Mouse (Mus musculus) liver, embryonic 13.5 days (tissue): ENCODE measurements around the gene Olfr455. TPM values are rescaled to one million over a fixed set of nuclear protein-coding genes. Genes with fewer than 3 reads are reported as not detected.

ENCODE experiments used
- ATAC-seq: fragments of 200-750 bp; cut with Nextera tagmentation; 2 replicates; pipeline ENCODE4 v1.8.0; 2017; ENCODE audit warnings: low read depth, mild to moderate bottlenecking, moderate number of reproducible peaks, moderate library complexity
- DNase-seq: peaks from one replicate; pipeline ENCODE4 v3.0.0; 2022
- H3K27ac ChIP-seq: fragments of 300-500 bp; sonication (generic); 2 replicates; pipeline ENCODE4 v1.5.1; 2015; ENCODE audit warnings: moderate library complexity, mild to moderate bottlenecking, inconsistent platforms
- H3K27me3 ChIP-seq: fragments of 300-500 bp; sonication (generic); 2 replicates; pipeline ENCODE4 v1.6.1; 2015; ENCODE audit warnings: mild to moderate bottlenecking, inconsistent platforms
- H3K36me3 ChIP-seq: fragments of 300-500 bp; sonication (generic); 2 replicates; pipeline ENCODE4 v1.6.1; 2015; ENCODE audit warnings: mild to moderate bottlenecking, inconsistent platforms
- H3K4me1 ChIP-seq: fragments of 300-500 bp; sonication (generic); replicated peaks from 2 replicates; pipeline ENCODE4 v1.6.1; 2015; ENCODE audit warnings: inconsistent platforms
- H3K4me2 ChIP-seq: fragments of 300-500 bp; sonication (generic); 2 replicates; pipeline ENCODE4 v1.6.1; 2015; ENCODE audit warnings: inconsistent platforms, mild to moderate bottlenecking, moderate library complexity
- H3K4me3 ChIP-seq: fragments of 300-500 bp; sonication (generic); replicated peaks from 2 replicates; pipeline ENCODE4 v1.5.1; 2015; ENCODE audit warnings: mild to moderate bottlenecking, inconsistent platforms
- H3K9ac ChIP-seq: fragments of 300-500 bp; sonication (generic); 2 replicates; pipeline ENCODE4 v1.6.1; 2015; ENCODE audit warnings: mild to moderate bottlenecking, inconsistent platforms
- H3K9me3 ChIP-seq: fragments of 300-500 bp; sonication (generic); replicated peaks from 2 replicates; pipeline ENCODE4 v1.6.1; 2016; ENCODE audit warnings: inconsistent platforms
- WGBS: fragments of 180-500 bp; shearing (Covaris S2); methylation state at CpG from one replicate; pipeline ENCODE4 v1.1.7; 2015; ENCODE audit not compliant: insufficient replicate concordance; 5-methylcytosine and 5-hydroxymethylcytosine counted together
- polyA plus RNA-seq: library from polyadenylated mRNA; unstranded; fragments of >200 nt; fragmentation: Nextera tagmentation; extraction: Ambion mirVana; gene quantifications from 2 replicates; pipeline ENCODE4 v1.2.1, GENCODE M21; 2015

Olfr455 gene
- not detected in 2 replicates for polyA plus RNA-seq

DNA sequence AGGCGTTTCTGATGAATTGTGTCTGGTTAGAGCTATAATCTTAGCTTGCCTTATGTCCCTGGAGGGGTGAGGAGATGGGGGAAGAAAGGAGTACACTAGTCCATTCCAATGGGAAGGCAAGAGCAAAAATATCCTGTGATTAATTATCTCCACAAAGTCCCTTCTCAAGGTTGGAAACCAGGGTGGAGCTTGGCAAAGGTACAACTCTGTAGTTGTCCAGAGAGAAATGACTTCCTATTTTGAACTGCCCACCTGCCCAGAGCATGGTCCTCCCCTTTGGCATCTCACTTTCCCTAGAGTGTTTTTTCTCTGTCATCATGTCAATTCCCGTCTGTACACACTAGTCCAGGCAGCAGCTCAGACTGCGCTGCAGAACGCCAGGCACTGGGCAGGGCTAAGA lies at the start of gene Olfr455:
Gene Olfr455, minus strand, starts transcription at position 127 of the 400 bp plus-strand sequence.
- Histone ChIP-seq H3K4me1 (no peaks in the 10 kb centered on the region), H3K9me3 (no peaks in the 10 kb centered on the region), H3K27ac (no peak within 1 kb of the TSS), H3K36me3 (no peaks in the 10 kb centered on the region), H3K9ac (no peak within 1 kb of the TSS), H3K4me3 (no peak within 1 kb of the TSS), H3K4me2 (no peak within 1 kb of the TSS), H3K27me3 (no peaks in the 10 kb centered on the region)
- DNase-seq (no peak), ATAC-seq (no peak)
- 73% methylated on average over 4 of the region's 4 CpGs for WGBS

- Histone ChIP-seq H3K27me3 (no peaks in the 10 kb centered on the region), H3K27ac (no peak overlapping the region), H3K9ac (no peak overlapping the region), H3K4me1 (no peaks in the 10 kb centered on the region), H3K36me3 (no peaks in the 10 kb centered on the region), H3K4me2 (no peak overlapping the region), H3K9me3 (no peaks in the 10 kb centered on the region), H3K4me3 (no peak overlapping the region)
- ATAC-seq (no peak), DNase-seq (no peak)
- WGBS, result 64% methylated on average over 17 of the region's 17 CpGs
Observed at GRCm38 (mm10) chr6:42593138-42593882, 45.9 kb upstream of the Olfr455 start.

- ATAC-seq, result no peak
- Histone ChIP-seq H3K4me1 (no peaks in the 10 kb centered on the region), H3K27me3 (no peaks in the 10 kb centered on the region), H3K9me3 (no peaks in the 10 kb centered on the region), H3K4me3 (no peak overlapping the region), H3K27ac (no peak overlapping the region), H3K4me2 (no peak overlapping the region), H3K36me3 (no peaks in the 10 kb centered on the region), H3K9ac (no peak overlapping the region)
- no peak for DNase-seq
- 60% methylated on average over 5 of the region's 5 CpGs for WGBS
Observed at GRCm38 (mm10) chr6:42586569-42586968, 39.2 kb upstream of the Olfr455 start.

DNA sequence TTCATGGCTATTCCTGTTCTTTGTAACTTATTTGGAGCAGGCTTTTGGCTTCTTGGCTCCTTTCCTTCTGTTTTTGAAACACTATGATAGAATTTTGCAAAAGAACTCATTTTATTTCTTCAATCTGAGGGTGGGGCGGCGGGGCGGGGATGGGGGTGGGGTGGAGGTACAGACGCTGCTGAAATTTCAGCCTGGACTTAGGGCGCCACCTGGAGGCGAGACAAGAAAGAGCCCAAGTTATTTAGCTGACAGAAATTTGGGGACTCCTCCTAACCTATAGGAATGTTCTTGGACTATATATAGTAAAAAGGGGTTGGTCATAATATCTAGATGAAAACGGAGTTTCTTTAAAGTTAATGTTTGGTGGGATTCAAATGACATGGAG lies 36.1 kb upstream of the Olfr455 start:
- no peaks in the 10 kb centered on the region for H3K4me1 ChIP-seq
- no peak overlapping the region for H3K27ac ChIP-seq
- H3K9ac ChIP-seq, result no peak overlapping the region
- no peaks in the 10 kb centered on the region for H3K9me3 ChIP-seq
- H3K4me2 ChIP-seq, result no peak overlapping the region
- DNase-seq (peak; percentile 13), ATAC-seq (no peak)
- 1% methylated on average over 7 of the region's 7 CpGs for WGBS
- H3K36me3 ChIP-seq, result no peaks in the 10 kb centered on the region
- H3K27me3 ChIP-seq, result no peaks in the 10 kb centered on the region
- no peak overlapping the region for H3K4me3 ChIP-seq

DNA sequence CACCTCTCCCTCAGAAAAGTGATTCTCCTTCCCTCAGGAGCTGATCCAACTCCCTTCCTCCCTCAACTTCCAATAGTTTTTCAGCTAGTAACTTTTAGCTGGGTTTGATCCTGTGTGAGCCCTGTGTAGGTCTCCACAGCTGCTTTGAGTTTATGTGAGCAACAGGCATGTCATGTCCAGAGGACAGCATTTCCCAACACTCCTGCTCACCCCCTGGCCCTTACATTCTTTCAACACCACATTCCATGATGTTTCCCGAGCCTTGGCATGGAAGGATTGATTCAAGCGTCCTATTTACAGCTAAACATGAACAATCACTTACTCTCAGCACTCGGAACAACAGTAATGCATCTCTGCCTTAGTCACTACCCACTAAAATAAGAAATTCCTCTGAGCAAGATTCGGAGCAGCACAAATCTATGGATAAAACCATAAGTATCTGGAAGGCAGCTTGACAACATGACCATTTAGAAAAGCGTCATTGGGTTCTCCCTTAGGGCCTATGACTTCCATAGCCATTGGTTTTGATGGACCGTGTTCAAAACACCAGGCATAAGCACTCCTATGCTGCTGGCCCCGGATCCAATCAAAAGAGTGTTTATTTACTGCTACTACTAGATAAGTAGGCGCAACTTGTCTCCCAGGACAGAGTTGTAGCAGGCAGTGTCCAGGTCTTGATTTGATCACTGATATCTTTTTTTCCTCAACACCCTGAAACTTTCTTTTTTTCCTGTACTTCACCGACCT lies 35.5 kb upstream of the Olfr455 start:
- no peaks in the 10 kb centered on the region for H3K9me3 ChIP-seq
- ATAC-seq, result no peak
- DNase-seq, result no peak
- no peak overlapping the region for H3K27ac ChIP-seq
- H3K4me2 ChIP-seq, result no peak overlapping the region
- H3K4me1 ChIP-seq, result no peaks in the 10 kb centered on the region
- WGBS, result 43% methylated on average over 9 of the region's 9 CpGs
- H3K36me3 ChIP-seq, result no peaks in the 10 kb centered on the region
- H3K4me3 ChIP-seq, result no peak overlapping the region
- H3K9ac ChIP-seq, result no peak overlapping the region
- H3K27me3 ChIP-seq, result no peaks in the 10 kb centered on the region

- Histone ChIP-seq H3K9ac (no peak overlapping the region), H3K4me2 (no peak overlapping the region), H3K4me3 (no peak overlapping the region), H3K4me1 (peaks cover 4% of the 10 kb centered on the region; the same call in 1 of the 2 replicates), H3K27ac (no peak overlapping the region), H3K9me3 (no peaks in the 10 kb centered on the region), H3K36me3 (no peaks in the 10 kb centered on the region), H3K27me3 (no peaks in the 10 kb centered on the region)
- WGBS, result 50% methylated on average over 4 of the region's 4 CpGs
- DNase-seq (no peak), ATAC-seq (no peak)
Observed at GRCm38 (mm10) chr6:42578678-42579077, 31.3 kb upstream of the Olfr455 start.

GRCm38 (mm10) chr6:42577433-42577832 lies 30.0 kb upstream of the Olfr455 start:
- Histone ChIP-seq H3K4me3 (no peak overlapping the region), H3K36me3 (no peaks in the 10 kb centered on the region), H3K4me1 (peaks cover 4% of the 10 kb centered on the region; the same call in 1 of the 2 replicates), H3K27me3 (no peaks in the 10 kb centered on the region), H3K9me3 (no peaks in the 10 kb centered on the region), H3K4me2 (no peak overlapping the region), H3K27ac (no peak overlapping the region), H3K9ac (no peak overlapping the region)
- DNase-seq (peak; percentile 21), ATAC-seq (peak; percentile 97)
- WGBS, result 47% methylated on average over 2 of the region's 2 CpGs

- DNase-seq (no peak), ATAC-seq (no peak)
- WGBS, result 50% methylated on average over 2 of the region's 2 CpGs
- Histone ChIP-seq H3K4me2 (no peak overlapping the region), H3K4me1 (no peaks in the 10 kb centered on the region), H3K9me3 (no peaks in the 10 kb centered on the region), H3K27ac (no peak overlapping the region), H3K9ac (no peak overlapping the region), H3K4me3 (no peak overlapping the region), H3K27me3 (no peaks in the 10 kb centered on the region), H3K36me3 (no peaks in the 10 kb centered on the region)
Observed at GRCm38 (mm10) chr6:42568205-42568604, 20.8 kb upstream of the Olfr455 start.

GRCm38 (mm10) chr6:42566076-42566598 lies 18.8 kb upstream of the Olfr455 start:
- Histone ChIP-seq H3K27ac (no peak overlapping the region), H3K4me1 (no peaks in the 10 kb centered on the region), H3K9ac (no peak overlapping the region), H3K27me3 (no peaks in the 10 kb centered on the region), H3K9me3 (no peaks in the 10 kb centered on the region), H3K36me3 (no peaks in the 10 kb centered on the region), H3K4me2 (no peak overlapping the region), H3K4me3 (no peak overlapping the region)
- no peak for ATAC-seq
- 59% methylated on average over 2 of the region's 2 CpGs for WGBS
- DNase-seq, result no peak

GRCm38 (mm10) chr6:42562280-42562679 lies 14.9 kb upstream of the Olfr455 start:
- Histone ChIP-seq H3K36me3 (no peaks in the 10 kb centered on the region), H3K4me1 (no peaks in the 10 kb centered on the region), H3K27me3 (no peaks in the 10 kb centered on the region), H3K9me3 (no peaks in the 10 kb centered on the region), H3K9ac (no peak overlapping the region), H3K4me3 (no peak overlapping the region), H3K27ac (no peak overlapping the region), H3K4me2 (no peak overlapping the region)
- ATAC-seq, result no peak
- 39% methylated on average over 2 of the region's 2 CpGs for WGBS
- DNase-seq, result no peak

DNA sequence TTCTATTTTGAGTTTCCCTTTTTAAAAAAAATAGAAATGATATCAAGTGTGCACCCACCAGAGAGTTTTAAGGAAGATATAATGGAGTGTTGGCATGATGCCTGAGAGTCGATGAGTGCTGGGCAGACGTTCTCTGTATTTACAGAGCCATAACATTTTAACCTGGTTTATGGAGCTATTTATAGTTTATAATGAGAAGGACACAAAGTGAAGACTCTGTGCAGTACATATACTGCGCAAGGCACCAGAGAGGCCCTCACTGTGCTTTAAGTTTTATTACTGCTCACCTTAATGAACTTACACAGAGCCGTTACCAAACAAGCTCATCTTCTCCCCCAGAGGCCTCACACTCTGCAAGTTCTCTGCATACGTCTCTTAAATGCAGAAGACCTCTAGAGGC lies 13.5 kb upstream of the Olfr455 start:
- WGBS, result 63% methylated on average over 5 of the region's 5 CpGs
- H3K4me1 ChIP-seq, result no peaks in the 10 kb centered on the region
- no peak for ATAC-seq
- no peak for DNase-seq
- H3K27ac ChIP-seq, result no peak overlapping the region
- H3K27me3 ChIP-seq, result no peaks in the 10 kb centered on the region
- no peaks in the 10 kb centered on the region for H3K9me3 ChIP-seq
- no peaks in the 10 kb centered on the region for H3K36me3 ChIP-seq
- H3K4me3 ChIP-seq, result no peak overlapping the region
- H3K4me2 ChIP-seq, result no peak overlapping the region
- H3K9ac ChIP-seq, result no peak overlapping the region
